Mouse (Mus musculus) embryonic fibroblast, embryonic 13.5 days (primary cell): ENCODE results near the gene Adgrb3.

Source experiments
- CTCF ChIP-seq: IDR thresholded peaks from 2 replicates; pipeline ENCODE4 v1.5.1; 2011; ENCODE audit warnings: mild to moderate bottlenecking, control low read depth, low read length, moderate library complexity, borderline replicate concordance; ENCODE audit not compliant: insufficient read depth
- POLR2A ChIP-seq: IDR thresholded peaks from 2 replicates; pipeline ENCODE4 v1.6.1; 2011; ENCODE audit warnings: low read depth, mild to moderate bottlenecking, control low read depth, low read length, moderate library complexity

- TF ChIP-seq CTCF (no peak), POLR2A (no peak)
Observed at GRCm38 (mm10) chr1:25042091-25042490, 787.4 kb downstream of the Adgrb3 start.
